Mouse (Mus musculus): ENCODE measurements at regions not wholly inside any gene's neighbourhood (a gene's known extent, or its start where the extent isn't known, plus 50 kb on each side); places are given as distances from the start of the nearest gene placed in this dataset.

DNA sequence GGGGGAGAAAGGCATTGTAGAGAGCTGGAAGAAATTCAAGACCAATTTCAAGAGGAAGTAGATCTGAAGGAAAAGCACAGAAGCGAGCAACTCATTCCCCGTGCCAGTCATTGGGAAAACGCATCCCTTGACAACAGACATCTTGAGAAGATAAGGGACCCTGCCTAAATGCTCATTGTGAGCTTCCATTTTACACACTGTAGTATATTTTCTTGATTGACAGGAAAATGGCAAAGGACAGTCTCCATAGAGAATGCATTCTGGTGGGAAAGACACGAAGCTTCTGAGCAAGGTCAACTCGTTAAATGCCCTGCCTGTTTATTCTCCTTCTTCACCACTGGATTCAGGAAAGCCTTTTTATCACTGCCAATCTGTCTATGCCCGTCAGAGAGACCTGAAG, 424.1 kb upstream of the Vwc2 start:
- Histone ChIP-seq H3K9me3 (ENCODE audit: control insufficient read depth, low read length) (no peaks in the 10 kb centered on the region), H3K27ac (ENCODE audit: low read depth, low read length) (no peak overlapping the region), H3K4me1 (ENCODE audit: control insufficient read depth, insufficient read depth, low read length) (no peaks in the 10 kb centered on the region), H3K4me2 (replicated peaks; ENCODE audit: low read depth, low read length) (no peak overlapping the region), H3K4me3 (ENCODE audit: low read length) (no peak overlapping the region), H3K36me3 (ENCODE audit: control insufficient read depth, insufficient read depth, low read length) (no peaks in the 10 kb centered on the region), H3K27me3 (ENCODE audit: control insufficient read depth, insufficient read depth, low read length) (no peaks in the 10 kb centered on the region), H3K9ac (ENCODE audit: low read depth, low read length) (no peak overlapping the region)
- ATAC-seq (ENCODE audit: low FRiP score, low TSS enrichment), result no peak
- 73% methylated on average over 6 of the region's 6 CpGs for WGBS

GRCm38 (mm10) chr11:10724991-10725390, 389.0 kb upstream of the Vwc2 start:
- WGBS, result 87% methylated on average over 1 of the region's 1 CpGs
- no peaks in the 10 kb centered on the region for H3K9me3 ChIP-seq (ENCODE audit: control insufficient read depth, low read length)
- H3K4me2 ChIP-seq (replicated peaks; ENCODE audit: low read depth, low read length), result no peak overlapping the region
- no peaks in the 10 kb centered on the region for H3K4me1 ChIP-seq (ENCODE audit: control insufficient read depth, insufficient read depth, low read length)
- no peak overlapping the region for H3K9ac ChIP-seq (ENCODE audit: low read depth, low read length)
- no peak for ATAC-seq (ENCODE audit: low FRiP score, low TSS enrichment)
- no peak overlapping the region for H3K27ac ChIP-seq (ENCODE audit: low read depth, low read length)
- H3K4me3 ChIP-seq (ENCODE audit: low read length), result no peak overlapping the region
- no peaks in the 10 kb centered on the region for H3K36me3 ChIP-seq (ENCODE audit: control insufficient read depth, insufficient read depth, low read length)
- no peaks in the 10 kb centered on the region for H3K27me3 ChIP-seq (ENCODE audit: control insufficient read depth, insufficient read depth, low read length)

- 55% methylated on average over 8 of the region's 8 CpGs for WGBS
- ATAC-seq (ENCODE audit: low FRiP score, low TSS enrichment), result peak; percentile 76
Measured at GRCm38 (mm10) chr11:10728818-10729549, 385.0 kb upstream of the Vwc2 start.

More at GRCm38 (mm10) chr11:10728818-10729549, 385.0 kb upstream of the Vwc2 start:
- H3K9ac ChIP-seq (ENCODE audit: low read depth, low read length), result no peak overlapping the region
- H3K9me3 ChIP-seq (ENCODE audit: control insufficient read depth, low read length), result no peaks in the 10 kb centered on the region
- no peaks in the 10 kb centered on the region for H3K4me1 ChIP-seq (ENCODE audit: control insufficient read depth, insufficient read depth, low read length)
- no peak overlapping the region for H3K4me2 ChIP-seq (replicated peaks; ENCODE audit: low read depth, low read length)
- H3K27me3 ChIP-seq (ENCODE audit: control insufficient read depth, insufficient read depth, low read length), result no peaks in the 10 kb centered on the region
- no peak overlapping the region for H3K4me3 ChIP-seq (ENCODE audit: low read length)
- no peak overlapping the region for H3K27ac ChIP-seq (ENCODE audit: low read depth, low read length)
- no peaks in the 10 kb centered on the region for H3K36me3 ChIP-seq (ENCODE audit: control insufficient read depth, insufficient read depth, low read length)

All from kidney, embryonic 14.5 days (tissue).